Mouse (Mus musculus) G1E (cell line): ENCODE results near the gene Pdzd7. TPM values are rescaled to one million over a fixed set of nuclear protein-coding genes. Genes with fewer than 3 reads are reported as not detected.
A peak's percentile ranks its signal among the peaks of the same experiment; 100 is the strongest.

Experiments
- ATAC-seq: 2 replicates; pipeline ENCODE4 v1.8.0; 2016; ENCODE audit warnings: mild to moderate bottlenecking; ENCODE audit not compliant: insufficient number of reproducible peaks, poor library complexity, low FRiP score, severe bottlenecking; ENCODE audit errors: extremely low read depth
- DNase-seq: peaks from one replicate; pipeline ENCODE4 v3.0.0; 2012; ENCODE audit warnings: low spot score
- H3K27me3 ChIP-seq: 2 replicates; pipeline ENCODE4 v1.6.1; 2012; ENCODE audit warnings: mild to moderate bottlenecking, low read length, inconsistent platforms; ENCODE audit not compliant: insufficient read depth
- H3K36me3 ChIP-seq: replicated peaks from 2 replicates; pipeline ENCODE3; 2012; ENCODE audit warnings: mild to moderate bottlenecking, inconsistent platforms
- H3K4me1 ChIP-seq: 2 replicates; pipeline ENCODE4 v1.6.1; 2012; ENCODE audit warnings: low read depth, low read length, inconsistent platforms, mixed read lengths; ENCODE audit not compliant: insufficient read depth
- H3K4me3 ChIP-seq: 2 replicates; pipeline ENCODE4 v1.5.1; 2012; ENCODE audit warnings: low read depth, mild to moderate bottlenecking, inconsistent platforms, low read length, moderate library complexity, mixed read lengths
- H3K9me3 ChIP-seq: replicated peaks from 2 replicates; pipeline ENCODE4 v1.6.1; 2012; ENCODE audit warnings: inconsistent platforms
- CTCF ChIP-seq: IDR thresholded peaks from 2 replicates; pipeline ENCODE4 v1.5.1; 2012; ENCODE audit warnings: low read depth, low read length, inconsistent platforms, mixed read lengths
- GATA1 ChIP-seq: IDR thresholded peaks from 2 replicates; pipeline ENCODE4 v1.6.1; 2012; ENCODE audit warnings: borderline replicate concordance, low read length, inconsistent platforms, mixed read lengths
- GATA2 ChIP-seq: IDR thresholded peaks from 2 replicates; pipeline ENCODE4 v1.6.1; 2012; ENCODE audit warnings: low read depth, low read length, inconsistent platforms, borderline replicate concordance
- POLR2AphosphoS5 ChIP-seq: IDR thresholded peaks from 2 replicates; pipeline ENCODE4 v1.6.1; 2012; ENCODE audit warnings: low read depth, low read length, inconsistent platforms; ENCODE audit not compliant: insufficient replicate concordance
- TAL1 ChIP-seq: conservative IDR thresholded peaks from 2 replicates; pipeline ENCODE4 v1.6.1; 2012; ENCODE audit warnings: low read depth, low read length, inconsistent platforms, mixed read lengths
- polyA plus RNA-seq: library from polyadenylated mRNA; stranded (reverse); fragments of >175 nt; gene quantifications from 2 replicates; pipeline ENCODE4 v1.2.3, GENCODE M21; 2012
- total RNA-seq, 2 experiments: library from RNA; stranded (forward) in 1 of 2; stranded (reverse) in 1 of 2; fragments of 200-1000 nt in 1 of 2; fragments of >200 nt in 1 of 2; fragmentation: Nextera tagmentation in 1 of 2; gene quantifications; 2 replicates each; pipeline ENCODE4 v1.2.3; 2014 to 2017

Pdzd7 gene
- total and polyA plus RNA-seq, 3 experiments, result 0.04 to 0.05 TPM; not detected in 1

DNA sequence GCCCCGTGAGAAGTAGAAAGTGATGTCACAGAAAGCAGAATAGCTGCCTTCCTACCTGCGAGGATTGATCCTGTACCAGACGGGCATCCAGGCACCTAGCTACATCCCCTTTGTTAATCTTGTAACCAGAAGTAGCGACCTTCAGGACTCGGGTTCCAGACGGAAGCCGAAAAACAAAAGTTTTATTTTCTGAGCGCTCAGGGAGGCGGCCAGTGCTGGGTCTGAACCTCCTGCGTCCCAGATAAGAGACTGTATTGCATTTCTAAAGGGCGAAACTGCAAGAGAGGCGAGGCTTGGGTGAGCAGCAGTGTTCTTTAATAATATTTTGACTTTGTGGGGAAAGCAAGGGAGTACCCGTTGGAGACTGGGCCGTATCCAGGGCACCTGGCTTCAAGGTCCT lies 13.3 kb upstream of the Pdzd7 start:
- H3K27me3 ChIP-seq, result no peaks in the 10 kb centered on the region
- no peak for TF ChIP-seq GATA1
- TF ChIP-seq POLR2AphosphoS5, result no peak
- TF ChIP-seq GATA2, result no peak
- TF ChIP-seq CTCF, result no peak
- TF ChIP-seq TAL1, result no peak
- no peaks in the 10 kb centered on the region for H3K9me3 ChIP-seq
- ATAC-seq (no peak), DNase-seq (no peak)
- peaks cover 66% of the 10 kb centered on the region for H3K4me1 ChIP-seq
- H3K36me3 ChIP-seq, result peaks cover 10% of the 10 kb centered on the region
- peak overlapping the region; percentile 69 for H3K4me3 ChIP-seq

DNA sequence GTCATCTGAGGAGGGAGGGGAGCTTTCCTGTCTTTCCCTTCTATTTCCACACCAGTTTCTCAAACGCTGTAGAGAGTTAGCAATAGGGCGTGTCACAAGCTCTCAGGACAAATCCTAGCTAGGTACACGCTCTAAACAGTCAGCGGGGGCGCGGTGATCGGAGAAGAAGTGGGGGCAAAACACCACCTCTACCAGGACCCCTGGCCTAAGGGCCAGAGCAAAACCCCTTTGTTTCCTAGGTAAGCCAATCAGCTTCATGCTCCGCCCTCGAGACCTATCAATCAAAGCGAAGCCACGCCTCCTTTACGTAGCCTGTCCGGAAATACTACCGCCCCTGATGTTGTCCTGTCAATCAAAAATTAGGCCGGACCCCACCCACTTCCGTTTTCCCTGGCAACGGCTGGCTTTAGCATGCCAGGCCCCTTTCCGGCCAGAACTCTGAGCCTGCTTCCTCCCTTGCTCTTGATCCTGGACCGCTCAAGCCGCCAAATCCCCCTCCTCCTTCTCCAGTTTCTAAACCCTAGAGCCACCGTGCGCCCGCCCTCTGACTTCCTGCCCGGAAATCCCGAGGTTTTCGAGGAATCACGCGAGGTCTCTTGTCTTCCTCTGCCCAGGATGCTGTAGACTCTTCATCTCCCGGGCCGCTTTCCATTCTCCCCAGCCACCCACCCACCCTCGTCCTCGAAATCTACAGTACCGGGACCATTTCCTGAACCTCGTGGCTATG lies 12.8 kb upstream of the Pdzd7 start:
- Histone ChIP-seq H3K36me3 (peaks cover 16% of the 10 kb centered on the region), H3K4me1 (peaks cover 68% of the 10 kb centered on the region), H3K4me3 (peak overlapping the region; percentile 69), H3K27me3 (no peaks in the 10 kb centered on the region), H3K9me3 (no peaks in the 10 kb centered on the region)
- ATAC-seq (peak; percentile 86), DNase-seq (peak; percentile 60)
- TF ChIP-seq GATA2 (no peak), TAL1 (no peak), CTCF (no peak), GATA1 (no peak), POLR2AphosphoS5 (no peak)

- no peak for DNase-seq
- TF ChIP-seq CTCF (no peak), TAL1 (no peak), POLR2AphosphoS5 (no peak), GATA2 (no peak), GATA1 (no peak)
- Histone ChIP-seq H3K36me3 (peaks cover 22% of the 10 kb centered on the region), H3K9me3 (no peaks in the 10 kb centered on the region), H3K4me1 (peaks cover 70% of the 10 kb centered on the region), H3K4me3 (peak overlapping the region; percentile 69), H3K27me3 (no peaks in the 10 kb centered on the region)
- no peak for ATAC-seq
Observed at GRCm38 (mm10) chr19:45057724-45058112, 12.2 kb upstream of the Pdzd7 start.

- no peak for TF ChIP-seq TAL1
- no peak for TF ChIP-seq GATA1
- no peak for TF ChIP-seq POLR2AphosphoS5
- no peak for TF ChIP-seq GATA2
- no peak for TF ChIP-seq CTCF
- Histone ChIP-seq H3K4me3 (peak overlapping the region; percentile 40; the same call in 1 of the 2 replicates), H3K27me3 (no peaks in the 10 kb centered on the region), H3K9me3 (no peaks in the 10 kb centered on the region), H3K4me1 (peaks cover 65% of the 10 kb centered on the region), H3K36me3 (peaks cover 28% of the 10 kb centered on the region)
- no peak for DNase-seq
- no peak for ATAC-seq
Observed at GRCm38 (mm10) chr19:45056908-45057698, 11.6 kb upstream of the Pdzd7 start.

GRCm38 (mm10) chr19:45056364-45056763 lies 10.8 kb upstream of the Pdzd7 start:
- H3K4me3 ChIP-seq, result no peak overlapping the region
- peaks cover 64% of the 10 kb centered on the region for H3K4me1 ChIP-seq
- H3K36me3 ChIP-seq, result peaks cover 34% of the 10 kb centered on the region
- H3K27me3 ChIP-seq, result no peaks in the 10 kb centered on the region
- DNase-seq (no peak), ATAC-seq (no peak)
- no peak for TF ChIP-seq POLR2AphosphoS5
- no peak for TF ChIP-seq GATA2
- peak; percentile 35; the same call in 1 of the 2 replicates for TF ChIP-seq CTCF
- TF ChIP-seq GATA1, result no peak
- no peaks in the 10 kb centered on the region for H3K9me3 ChIP-seq
